Mouse (Mus musculus) embryo, embryonic 11.5 days (tissue): Measurements from ENCODE around the gene Prkce.

Source experiments
- DNase-seq: peaks from one replicate; pipeline ENCODE4 v3.0.0-alpha.2; 2012; ENCODE audit warnings: low read depth, low spot score

Gene Prkce

GRCm38 (mm10) chr17:86254978-86255377 lies 87.4 kb downstream of the Prkce start:
- no peak for DNase-seq

DNA sequence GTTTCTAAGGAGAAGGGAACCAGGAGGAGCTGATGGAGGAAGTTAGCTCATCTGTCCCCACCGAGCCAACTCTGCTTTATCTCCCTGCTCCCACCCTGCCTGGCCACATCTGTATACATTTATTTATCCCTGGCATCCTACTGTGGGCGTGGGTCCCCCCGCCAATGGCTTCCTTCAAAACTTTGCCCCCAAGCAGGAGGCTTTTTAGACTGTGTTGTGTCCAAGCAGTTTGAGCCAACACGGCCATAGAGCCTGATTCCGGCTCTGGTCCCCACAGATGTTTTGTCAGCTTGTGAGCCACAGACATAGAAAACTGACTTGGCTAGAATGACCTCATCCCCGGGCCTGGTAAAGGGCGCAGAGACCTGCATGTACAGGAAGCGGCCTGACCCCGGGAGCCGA lies 89.1 kb downstream of the Prkce start:
- no peak for DNase-seq

GRCm38 (mm10) chr17:86261067-86261466 lies 93.5 kb downstream of the Prkce start:
- DNase-seq = no peak

GRCm38 (mm10) chr17:86263985-86264649 lies 96.5 kb downstream of the Prkce start:
- no peak for DNase-seq

DNA sequence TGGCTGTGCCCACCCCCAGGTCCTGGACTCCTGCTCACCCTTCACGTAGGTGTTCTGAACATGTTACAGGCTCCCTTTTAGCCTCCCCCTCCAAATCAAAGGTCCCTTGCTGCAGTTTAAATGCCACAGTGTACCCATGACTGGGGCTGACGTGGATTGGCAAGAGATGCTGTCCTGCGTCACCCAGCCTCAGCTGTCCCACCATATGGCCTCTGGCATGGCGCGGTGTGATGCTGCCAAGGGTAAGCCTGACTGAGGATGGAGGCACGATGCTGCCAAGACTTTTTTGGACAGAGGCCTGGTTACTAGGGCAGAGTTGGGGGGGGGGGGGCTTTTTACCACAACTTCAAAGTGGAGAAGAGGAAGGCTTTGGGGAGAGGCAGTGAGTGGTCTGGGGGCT lies 98.5 kb downstream of the Prkce start:
- no peak for DNase-seq

- no peak for DNase-seq
Observed at GRCm38 (mm10) chr17:86267126-86267760, 99.7 kb downstream of the Prkce start.

DNA sequence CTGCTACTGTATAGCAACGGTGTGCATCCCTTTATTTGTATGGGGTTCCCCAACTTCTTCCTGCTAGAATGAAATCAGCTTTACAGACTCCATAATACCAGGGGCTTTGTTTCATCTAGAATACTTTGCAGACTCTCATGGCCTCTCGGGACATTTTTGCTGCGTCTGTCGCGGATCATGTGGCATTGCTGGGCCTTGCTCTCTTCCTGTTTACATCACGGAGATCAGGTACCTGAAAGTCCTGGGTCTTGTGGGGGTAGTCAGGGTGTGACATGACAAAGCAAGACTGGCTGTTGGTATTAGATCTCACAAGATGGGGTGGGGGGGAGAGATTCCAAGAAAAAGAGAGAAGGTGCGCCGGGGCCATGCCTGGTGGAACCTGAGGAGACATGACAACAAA lies 102.1 kb downstream of the Prkce start:
- no peak for DNase-seq

- DNase-seq = no peak
Observed at GRCm38 (mm10) chr17:86270523-86270922, 102.9 kb downstream of the Prkce start.

- peak; percentile 27 for DNase-seq
Observed at GRCm38 (mm10) chr17:86271277-86271676, 103.7 kb downstream of the Prkce start.

DNA sequence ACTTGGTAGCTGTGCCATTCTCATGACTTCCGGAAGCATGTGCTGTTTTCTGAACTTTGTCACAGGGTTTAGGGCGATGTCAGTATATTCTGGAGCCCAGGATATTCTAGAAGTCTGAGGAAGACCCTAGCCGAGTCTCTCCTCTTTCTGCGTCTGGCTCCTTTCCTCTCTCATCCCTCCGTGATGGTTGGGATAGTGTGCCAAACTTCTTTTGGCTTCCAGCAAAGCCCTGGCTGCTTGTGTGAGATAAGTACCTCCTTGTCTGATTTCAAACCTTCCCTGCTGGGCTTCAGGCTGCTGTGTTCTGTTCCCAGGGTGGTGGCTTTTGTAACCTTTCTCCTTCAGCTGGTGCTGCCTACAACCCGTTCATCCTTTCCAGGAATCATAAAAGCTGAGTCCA lies 105.4 kb downstream of the Prkce start:
- DNase-seq = no peak

DNA sequence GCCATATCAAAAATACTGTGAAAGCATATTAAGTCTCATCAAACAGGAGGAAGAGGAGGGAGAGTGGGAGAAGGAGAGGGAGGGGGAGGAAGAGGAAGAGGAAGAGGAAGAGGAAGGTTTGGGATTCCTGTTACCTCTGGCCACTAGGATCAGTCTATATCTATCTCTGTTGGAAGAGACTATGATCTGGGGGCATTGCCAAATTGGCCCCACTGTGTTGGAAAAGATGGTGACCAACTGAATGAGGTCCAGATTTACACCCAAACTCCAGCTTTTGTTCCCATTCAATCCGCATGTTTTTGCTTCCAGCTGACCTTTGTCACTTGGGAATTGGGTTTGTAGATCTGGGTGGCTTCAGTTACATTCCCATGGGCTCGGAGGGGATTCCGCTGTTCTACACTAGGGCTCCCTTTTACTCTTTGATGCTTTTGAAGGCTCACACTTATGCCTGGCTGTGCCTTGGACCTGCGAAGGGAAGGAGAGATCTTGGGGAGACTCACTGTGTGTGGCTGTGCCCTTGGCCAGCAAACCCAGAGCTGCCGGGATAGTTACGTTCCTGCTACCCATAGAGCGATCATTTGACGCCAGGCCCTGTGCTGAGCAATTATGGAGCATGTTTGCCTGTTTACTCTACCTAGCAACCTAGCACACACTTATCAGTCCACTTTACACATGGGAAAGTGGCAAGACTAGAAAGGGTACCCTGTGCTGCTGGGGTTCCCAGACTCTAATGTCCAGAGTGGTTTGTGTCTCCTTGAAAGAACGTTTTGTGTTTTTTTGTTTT lies 106.2 kb downstream of the Prkce start:
- DNase-seq = no peak

GRCm38 (mm10) chr17:86274350-86274744 lies 106.8 kb downstream of the Prkce start:
- DNase-seq = no peak

GRCm38 (mm10) chr17:86276381-86276780 lies 108.8 kb downstream of the Prkce start:
- DNase-seq = no peak

DNA sequence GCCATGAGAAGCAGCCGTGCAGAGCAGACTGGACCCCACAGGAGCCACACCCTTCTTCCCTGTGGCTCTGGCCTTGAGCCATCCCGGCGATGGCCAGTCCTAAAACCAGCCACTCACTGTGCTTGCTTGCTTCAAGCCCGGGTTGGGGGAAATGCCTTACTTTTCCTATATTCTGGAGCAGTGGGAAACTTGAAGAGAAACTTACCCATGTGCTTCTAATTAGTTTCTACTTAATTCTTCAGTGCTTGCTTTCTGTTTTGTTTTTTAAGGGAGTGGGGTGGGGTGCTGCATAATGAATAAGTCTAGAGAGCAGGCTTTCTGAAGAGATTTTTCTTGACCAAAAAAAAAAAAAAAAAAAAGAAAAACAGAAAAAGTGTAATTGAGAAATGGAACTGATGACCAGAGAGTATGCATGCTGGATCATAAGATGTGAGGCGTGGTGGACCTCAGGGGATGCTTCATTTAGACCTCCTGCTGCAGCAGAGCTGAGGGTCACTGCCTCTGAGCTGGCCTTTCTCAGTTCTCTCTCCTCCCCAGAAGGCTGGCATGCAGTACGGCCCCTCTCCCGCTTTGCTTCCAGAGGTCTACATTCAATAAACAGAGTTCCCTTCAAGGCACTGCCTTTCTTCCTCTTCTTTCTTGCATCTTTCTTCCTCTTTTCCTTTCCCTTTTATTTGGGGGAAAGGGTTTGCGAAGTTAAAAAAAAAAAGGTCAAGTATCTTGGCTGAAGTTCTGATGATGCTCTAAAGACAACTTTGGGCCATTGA lies 109.6 kb downstream of the Prkce start:
- no peak for DNase-seq

- no peak for DNase-seq
Observed at GRCm38 (mm10) chr17:86277999-86278526, 110.5 kb downstream of the Prkce start.

DNA sequence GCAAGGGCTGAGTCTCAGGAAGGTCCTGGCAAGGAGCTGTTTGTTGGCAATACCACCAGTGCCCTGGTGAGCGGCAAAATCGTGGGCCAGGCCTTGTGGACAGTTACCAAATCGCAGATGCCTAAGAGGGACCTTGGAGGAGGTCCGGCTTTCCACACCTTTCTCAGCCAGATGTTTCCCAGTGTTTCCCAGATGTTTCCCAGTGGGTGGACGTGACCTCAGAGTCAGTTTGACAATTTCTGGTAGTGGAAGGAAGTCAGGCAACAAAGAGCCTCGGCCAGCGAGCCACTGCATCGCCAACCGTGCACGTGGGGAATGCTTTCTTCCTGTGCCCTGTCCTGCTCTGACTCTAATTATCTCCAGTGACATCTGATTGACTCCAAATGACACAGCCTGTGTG lies 112.2 kb downstream of the Prkce start:
- no peak for DNase-seq

DNA sequence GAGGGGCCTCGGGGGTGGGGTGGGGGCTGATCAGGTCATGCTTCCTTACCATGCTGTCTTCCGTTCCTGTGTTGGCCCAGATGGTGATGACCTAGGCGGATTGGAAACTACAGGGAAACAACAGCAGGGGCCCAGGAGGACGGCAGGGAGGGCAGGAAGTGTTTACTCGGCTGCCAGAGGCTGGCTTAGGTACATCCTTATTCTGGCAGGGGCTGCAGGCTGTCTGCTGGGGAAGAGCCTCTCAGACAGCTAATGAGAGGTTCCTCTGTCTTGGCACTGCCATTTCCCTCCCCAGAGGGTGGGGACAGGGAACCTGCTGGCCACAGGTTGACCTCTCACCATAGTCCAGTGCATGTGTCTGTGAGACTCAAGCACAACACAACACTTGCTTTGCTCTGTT lies 116.2 kb downstream of the Prkce start:
- DNase-seq = no peak

DNA sequence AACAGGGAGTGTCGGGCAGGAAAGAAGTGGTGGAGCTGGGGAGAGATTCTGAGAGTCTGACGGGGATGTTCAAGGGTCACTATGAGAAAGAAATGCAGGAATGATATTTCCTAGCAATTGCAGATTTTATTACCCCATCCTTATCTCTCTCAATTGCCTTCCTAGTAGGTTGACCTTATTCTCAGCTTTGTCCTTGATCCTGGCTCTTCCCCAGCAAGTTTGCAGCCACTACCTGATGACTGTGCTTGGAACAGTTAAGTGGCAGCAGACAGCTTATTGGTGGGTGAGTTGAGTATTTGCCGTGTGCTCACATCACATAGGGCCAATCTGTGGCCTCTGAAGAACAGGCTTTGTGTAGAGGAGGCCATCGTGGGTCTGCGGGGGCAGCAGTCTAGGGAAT lies 117.5 kb downstream of the Prkce start:
- DNase-seq = no peak

DNA sequence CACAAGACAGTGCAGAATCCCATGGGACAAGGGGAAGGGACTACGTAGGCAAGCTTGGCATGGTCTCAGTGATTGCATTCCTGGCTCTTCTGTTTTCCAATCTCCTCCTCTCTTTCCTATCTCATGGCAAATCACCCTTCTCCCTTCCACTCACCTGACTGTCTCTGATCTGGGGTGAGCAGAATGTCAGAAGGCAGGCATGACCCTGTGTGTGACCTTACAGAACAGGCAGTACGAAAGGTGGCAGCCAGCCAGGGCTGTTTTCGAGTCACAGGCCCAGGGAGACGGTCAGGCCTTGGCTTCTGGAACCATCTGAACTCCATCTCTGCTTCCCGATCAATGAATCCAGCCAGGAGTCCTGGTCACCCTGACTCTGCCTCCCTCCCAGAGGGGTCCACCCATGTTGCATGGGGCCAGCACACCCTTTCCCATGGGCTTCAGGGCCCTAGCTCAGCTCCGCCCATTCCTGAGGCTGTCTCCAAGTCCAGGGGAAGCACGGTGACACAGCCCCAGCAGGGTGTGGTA lies 119.2 kb downstream of the Prkce start:
- no peak for DNase-seq

- no peak for DNase-seq
Observed at GRCm38 (mm10) chr17:86292711-86293110, 125.1 kb downstream of the Prkce start.

DNA sequence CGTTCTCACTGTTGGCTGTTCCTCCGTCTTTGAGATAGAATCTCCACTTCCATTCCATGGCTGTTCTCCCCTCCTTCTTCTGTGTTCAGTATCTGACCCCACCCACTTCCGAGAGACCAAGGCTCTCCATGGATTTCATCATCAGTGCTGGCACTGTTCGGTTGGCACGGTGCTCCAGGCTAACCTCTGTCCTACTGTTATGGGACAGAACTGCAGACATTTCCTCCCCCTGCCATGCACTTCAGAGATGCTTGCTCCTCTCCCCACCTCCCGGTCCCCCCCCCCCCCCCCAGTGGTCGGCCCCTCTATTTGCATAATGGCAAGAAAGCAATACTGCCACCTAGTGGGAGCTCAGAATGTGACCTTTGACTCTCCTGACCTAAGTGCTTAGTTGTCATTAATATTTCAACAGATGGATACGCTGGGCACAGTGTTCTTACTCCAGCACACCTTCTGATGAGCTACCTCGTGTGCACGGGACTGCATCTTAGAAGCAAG lies 125.7 kb downstream of the Prkce start:
- no peak for DNase-seq
